Mouse (Mus musculus) ovary, postnatal 10 days (tissue): ENCODE data around the gene Pnpo.

Experiments
- DNase-seq: peaks from one replicate; pipeline ENCODE4 v3.0.0; 2022; ENCODE audit warnings: low spot score

The Pnpo gene

GRCm38 (mm10) chr11:96943746-96944304, at the start of gene Pnpo:
Pnpo (minus strand) TSS chr11:96943986.
- peak; percentile 56 for DNase-seq

GRCm38 (mm10) chr11:96992722-96993311, 49.0 kb upstream of the Pnpo start:
- DNase-seq = no peak

GRCm38 (mm10) chr11:96991501-96991900, 47.7 kb upstream of the Pnpo start:
- no peak for DNase-seq

GRCm38 (mm10) chr11:96987873-96988655, 44.3 kb upstream of the Pnpo start:
- no peak for DNase-seq

GRCm38 (mm10) chr11:96986463-96986862, 42.7 kb upstream of the Pnpo start:
- DNase-seq = no peak

- DNase-seq = no peak
These were observed 41.1 kb upstream of the Pnpo start for GRCm38 (mm10) chr11:96984903-96985302.

GRCm38 (mm10) chr11:96982859-96983258, 39.1 kb upstream of the Pnpo start, which contains the start of gene Sp2:
Sp2 (minus strand) TSS chr11:96982959.
- no peak for DNase-seq

- DNase-seq = no peak
These were observed 38.6 kb upstream of the Pnpo start for GRCm38 (mm10) chr11:96982355-96982754.

- DNase-seq = no peak
These were observed 37.7 kb upstream of the Pnpo start for GRCm38 (mm10) chr11:96981461-96981860.

- DNase-seq = no peak
These were observed 36.2 kb upstream of the Pnpo start for GRCm38 (mm10) chr11:96980021-96980420.

GRCm38 (mm10) chr11:96979329-96979728, 35.5 kb upstream of the Pnpo start:
- no peak for DNase-seq

GRCm38 (mm10) chr11:96978401-96979246, 34.8 kb upstream of the Pnpo start:
- DNase-seq = no peak

- DNase-seq = peak; percentile 99
These were observed 34.0 kb upstream of the Pnpo start for GRCm38 (mm10) chr11:96977606-96978400.

- no peak for DNase-seq
These were observed 33.3 kb upstream of the Pnpo start for GRCm38 (mm10) chr11:96976911-96977591.

- DNase-seq = no peak
These were observed 32.5 kb upstream of the Pnpo start for GRCm38 (mm10) chr11:96976379-96976687.

GRCm38 (mm10) chr11:96975511-96976378, 32.0 kb upstream of the Pnpo start:
- no peak for DNase-seq

- no peak for DNase-seq
These were observed 31.0 kb upstream of the Pnpo start for GRCm38 (mm10) chr11:96974813-96975212.

- no peak for DNase-seq
These were observed 29.7 kb upstream of the Pnpo start for GRCm38 (mm10) chr11:96973426-96973964.

GRCm38 (mm10) chr11:96972906-96973305, 29.1 kb upstream of the Pnpo start:
- no peak for DNase-seq

- no peak for DNase-seq
These were observed 26.6 kb upstream of the Pnpo start for GRCm38 (mm10) chr11:96970341-96970740.
